Mouse (Mus musculus) brain, embryonic 14.5 days (tissue): ENCODE measurements at regions not wholly inside any gene's neighbourhood (a gene's known extent, or its start where the extent isn't known, plus 50 kb on each side); places are given as distances from the start of the nearest gene placed in this dataset.

Source experiments
- CTCF ChIP-seq: fragments of 200-500 bp; IDR thresholded peaks from 2 replicates; pipeline ENCODE4 v1.5.1; 2012; ENCODE audit warnings: inconsistent platforms, mild to moderate bottlenecking, moderate library complexity, borderline replicate concordance; ENCODE audit not compliant: insufficient read depth, insufficient read length; ENCODE audit errors: extremely low read depth
- POLR2A ChIP-seq: fragments of 200-500 bp; IDR thresholded peaks from 2 replicates; pipeline ENCODE4 v1.6.1; 2012; ENCODE audit warnings: mild to moderate bottlenecking, inconsistent platforms, borderline replicate concordance; ENCODE audit not compliant: poor library complexity, insufficient read depth, insufficient read length, severe bottlenecking; ENCODE audit errors: extremely low read depth

- TF ChIP-seq POLR2A: no peak
- TF ChIP-seq CTCF: no peak
Measured at GRCm38 (mm10) chr7:78023591-78023990, 714.2 kb downstream of the Ntrk3 start.
